Mouse (Mus musculus) megakaryocyte, embryonic 14.5 days (primary cell): ENCODE results near the gene Nlrp3. TPM values are rescaled to one million over a fixed set of nuclear protein-coding genes. Genes with fewer than 3 reads are reported as not detected.

Experiments used
- H3K27me3 ChIP-seq: replicated peaks from 2 replicates; pipeline ENCODE3; 2012; ENCODE audit warnings: inconsistent platforms
- H3K36me3 ChIP-seq: replicated peaks from 2 replicates; pipeline ENCODE3; 2012; ENCODE audit warnings: low read length, inconsistent platforms, mixed read lengths
- H3K4me1 ChIP-seq: 2 replicates; pipeline ENCODE4 v1.6.1; 2012; ENCODE audit warnings: inconsistent platforms
- H3K4me3 ChIP-seq: replicated peaks from 2 replicates; pipeline ENCODE3; 2012; ENCODE audit warnings: moderate library complexity, mild to moderate bottlenecking, inconsistent platforms
- H3K9me3 ChIP-seq: 2 replicates; pipeline ENCODE4 v1.6.1; 2012; ENCODE audit warnings: inconsistent platforms
- FLI1 ChIP-seq: IDR thresholded peaks from 2 replicates; pipeline ENCODE4 v1.6.1; 2012; ENCODE audit warnings: low read length, inconsistent platforms, mixed read lengths
- GATA1 ChIP-seq: IDR thresholded peaks from 3 replicates; pipeline ENCODE4 v1.6.1; 2012; ENCODE audit warnings: mixed read lengths, low read length, inconsistent platforms, borderline replicate concordance
- polyA plus RNA-seq: library from polyadenylated mRNA; stranded (reverse); fragments of >175 nt; gene quantifications from 2 replicates; pipeline ENCODE4 v1.2.3, GENCODE M21; 2012; ENCODE audit warnings: low replicate concordance; ENCODE audit not compliant: insufficient read depth

Gene Nlrp3
- polyA plus RNA-seq, 1 experiment = 0.84 TPM

- Histone ChIP-seq H3K27me3 (peaks cover 30% of the 10 kb centered on the region), H3K4me1 (peaks cover 6% of the 10 kb centered on the region; the same call in 1 of the 2 replicates), H3K36me3 (peaks cover 6% of the 10 kb centered on the region), H3K9me3 (no peaks in the 10 kb centered on the region), H3K4me3 (no peak overlapping the region)
- no peak for TF ChIP-seq FLI1
- no peak for TF ChIP-seq GATA1
Measured at GRCm38 (mm10) chr11:59513556-59513955, 27.8 kb upstream of the Nlrp3 start.

- H3K4me1 ChIP-seq = peaks cover 6% of the 10 kb centered on the region; the same call in 1 of the 2 replicates
- H3K36me3 ChIP-seq = peaks cover 6% of the 10 kb centered on the region
- H3K9me3 ChIP-seq = no peaks in the 10 kb centered on the region
- TF ChIP-seq GATA1 = no peak
- no peak for TF ChIP-seq FLI1
- H3K27me3 ChIP-seq = peaks cover 32% of the 10 kb centered on the region
- no peak overlapping the region for H3K4me3 ChIP-seq
Measured at GRCm38 (mm10) chr11:59514381-59514780, 27.0 kb upstream of the Nlrp3 start.

GRCm38 (mm10) chr11:59514789-59515188 is 26.6 kb upstream of the Nlrp3 start:
- TF ChIP-seq FLI1 (no peak), GATA1 (no peak)
- H3K9me3 ChIP-seq = no peaks in the 10 kb centered on the region
- H3K27me3 ChIP-seq = peaks cover 34% of the 10 kb centered on the region
- H3K36me3 ChIP-seq = peaks cover 6% of the 10 kb centered on the region
- H3K4me1 ChIP-seq = peaks cover 6% of the 10 kb centered on the region; the same call in 1 of the 2 replicates
- no peak overlapping the region for H3K4me3 ChIP-seq

GRCm38 (mm10) chr11:59517441-59517840 is 23.9 kb upstream of the Nlrp3 start:
- Histone ChIP-seq H3K4me1 (peaks cover 6% of the 10 kb centered on the region; the same call in 1 of the 2 replicates), H3K27me3 (peaks cover 49% of the 10 kb centered on the region), H3K4me3 (no peak overlapping the region), H3K9me3 (no peaks in the 10 kb centered on the region), H3K36me3 (no peaks in the 10 kb centered on the region)
- TF ChIP-seq GATA1 = no peak
- no peak for TF ChIP-seq FLI1

- Histone ChIP-seq H3K4me3 (no peak overlapping the region), H3K9me3 (0 out of 2 replicates have a peak, but pooled peaks cover 4% of the 10 kb centered on the region), H3K27me3 (peaks cover 53% of the 10 kb centered on the region), H3K36me3 (no peaks in the 10 kb centered on the region), H3K4me1 (peaks cover 6% of the 10 kb centered on the region; the same call in 1 of the 2 replicates)
- no peak for TF ChIP-seq GATA1
- TF ChIP-seq FLI1 = no peak
Measured at GRCm38 (mm10) chr11:59518226-59518625, 23.1 kb upstream of the Nlrp3 start.

- Histone ChIP-seq H3K4me1 (peaks cover under 1% of the 10 kb centered on the region; the same call in 1 of the 2 replicates), H3K36me3 (no peaks in the 10 kb centered on the region), H3K4me3 (no peak overlapping the region), H3K9me3 (peaks cover 16% of the 10 kb centered on the region), H3K27me3 (peaks cover 55% of the 10 kb centered on the region)
- TF ChIP-seq FLI1 (no peak), GATA1 (no peak)
Measured at GRCm38 (mm10) chr11:59519741-59520495, 21.4 kb upstream of the Nlrp3 start.

- H3K4me1 ChIP-seq = no peaks in the 10 kb centered on the region; the same call in none of the 2 replicates
- H3K27me3 ChIP-seq = peaks cover 51% of the 10 kb centered on the region
- TF ChIP-seq GATA1 (no peak), FLI1 (no peak)
- no peak overlapping the region for H3K4me3 ChIP-seq
- H3K9me3 ChIP-seq = peaks cover 21% of the 10 kb centered on the region
- H3K36me3 ChIP-seq = no peaks in the 10 kb centered on the region
Measured at GRCm38 (mm10) chr11:59524150-59524549, 17.2 kb upstream of the Nlrp3 start.

- H3K27me3 ChIP-seq = peaks cover 53% of the 10 kb centered on the region
- no peak overlapping the region for H3K4me3 ChIP-seq
- no peak for TF ChIP-seq FLI1
- no peak for TF ChIP-seq GATA1
- no peaks in the 10 kb centered on the region; the same call in none of the 2 replicates for H3K4me1 ChIP-seq
- H3K36me3 ChIP-seq = no peaks in the 10 kb centered on the region
- peaks cover 21% of the 10 kb centered on the region for H3K9me3 ChIP-seq
Measured at GRCm38 (mm10) chr11:59525237-59525636, 16.1 kb upstream of the Nlrp3 start.

GRCm38 (mm10) chr11:59526472-59527080 is 14.8 kb upstream of the Nlrp3 start, which contains the start of gene Zkscan17:
Gene Zkscan17, minus strand, starts transcription at chr11:59526751.
- Histone ChIP-seq H3K27me3 (peaks cover 57% of the 10 kb centered on the region), H3K4me1 (peaks cover 6% of the 10 kb centered on the region), H3K36me3 (no peaks in the 10 kb centered on the region), H3K9me3 (peaks cover 21% of the 10 kb centered on the region), H3K4me3 (no peak within 1 kb of the TSS)
- TF ChIP-seq FLI1 = no peak
- TF ChIP-seq GATA1 = no peak

- Histone ChIP-seq H3K36me3 (no peaks in the 10 kb centered on the region), H3K9me3 (peaks cover 13% of the 10 kb centered on the region), H3K4me1 (peaks cover 8% of the 10 kb centered on the region), H3K27me3 (peaks cover 53% of the 10 kb centered on the region), H3K4me3 (no peak overlapping the region)
- TF ChIP-seq GATA1 = no peak
- no peak for TF ChIP-seq FLI1
Measured at GRCm38 (mm10) chr11:59530221-59530620, 11.1 kb upstream of the Nlrp3 start.
